Mouse (Mus musculus) layer of hippocampus, adult 9-11 months (tissue): ENCODE results near the gene Yap1.
"Not testable (repeated sequence)": the region's sequence is repeated elsewhere in the genome, so short reads cannot be mapped to it uniquely, and the experiment has no call there.

Source experiments
- DNase-seq: peaks from one replicate; pipeline ENCODE4 v3.0.0; 2022

Gene Yap1

GRCm38 (mm10) chr9:7907351-7907985 lies 96.9 kb downstream of the Yap1 start:
- DNase-seq: no peak

GRCm38 (mm10) chr9:7906564-7906963 lies 97.8 kb downstream of the Yap1 start:
- DNase-seq: no peak

- DNase-seq: no peak
Measured at GRCm38 (mm10) chr9:7903825-7904224, 100.6 kb downstream of the Yap1 start.

- no peak for DNase-seq
Measured at GRCm38 (mm10) chr9:7903262-7903661, 101.1 kb downstream of the Yap1 start.

- no peak for DNase-seq
Measured at GRCm38 (mm10) chr9:7902311-7902710, 102.1 kb downstream of the Yap1 start.

- DNase-seq: no peak
Measured at GRCm38 (mm10) chr9:7900965-7901364, 103.4 kb downstream of the Yap1 start.

GRCm38 (mm10) chr9:7897502-7897901 lies 106.9 kb downstream of the Yap1 start:
- DNase-seq: peak; percentile 49

GRCm38 (mm10) chr9:7891796-7892195 lies 112.6 kb downstream of the Yap1 start:
- DNase-seq: not testable (repeated sequence)

GRCm38 (mm10) chr9:7891177-7891576 lies 113.2 kb downstream of the Yap1 start:
- DNase-seq: no peak

- DNase-seq: no peak
Measured at GRCm38 (mm10) chr9:7884346-7884745, 120.0 kb downstream of the Yap1 start.

GRCm38 (mm10) chr9:7882304-7882865 lies 122.0 kb downstream of the Yap1 start:
- DNase-seq: no peak
